Mouse (Mus musculus) gastrocnemius, postnatal 36 days (tissue): ENCODE measurements around the gene Rbmy. TPM values are rescaled to one million over a fixed set of nuclear protein-coding genes. Genes with fewer than 3 reads are reported as not detected.
"Not testable (repeated sequence)": the region's sequence is repeated elsewhere in the genome, so short reads cannot be mapped to it uniquely, and the experiment has no call there.

Source experiments
- DNase-seq, 2 experiments: peaks; one replicate each; pipeline ENCODE4 v3.0.0; 2022
- intact Hi-C: fragments of 180-260 bp; cut with DNase I; formaldehyde crosslinking; loops from one replicate; pipeline ENCODE4 v1.15.1; 2025
- long read RNA-seq, 2 experiments: library from polyadenylated mRNA; stranded (forward); transcript quantifications; one replicate each; pipeline ENCODE4 v2.0.0; 2021
- total RNA-seq, 2 experiments: library from RNA; stranded (reverse); gene quantifications; 2 replicates each; pipeline ENCODE4 v1.2.3; 2021

The Rbmy gene
- not detected for total RNA-seq
- long read RNA-seq, experiment 1: 0 reads
- long read RNA-seq, experiment 2: 0 reads

DNA sequence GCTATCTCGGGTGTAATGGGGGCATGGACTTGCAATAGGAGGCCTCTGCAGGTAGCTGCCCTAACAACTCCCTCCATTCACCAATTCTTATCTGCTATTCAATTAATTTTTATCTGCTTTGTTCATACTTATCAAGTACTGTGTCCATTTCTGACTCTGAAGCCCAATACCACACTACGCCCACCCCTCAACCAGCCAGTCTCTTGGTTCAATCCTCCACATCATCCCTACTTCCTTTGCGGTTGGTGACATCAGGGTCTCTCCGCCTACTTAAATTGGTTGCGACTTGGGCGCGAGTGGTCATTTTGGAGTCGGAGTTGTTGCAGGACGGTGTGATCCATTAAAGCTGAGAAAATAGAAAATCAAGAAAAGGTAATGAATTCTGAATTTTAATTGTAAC, at the start of gene Rbmy, which contains the start of gene Gm10256:
TSS of gene Rbmy (plus strand) at position 301 of the 400 bp plus-strand sequence.
TSS of gene Gm10256 (plus strand) at position 320 of the 400 bp plus-strand sequence.
- not testable (repeated sequence) for DNase-seq

DNA sequence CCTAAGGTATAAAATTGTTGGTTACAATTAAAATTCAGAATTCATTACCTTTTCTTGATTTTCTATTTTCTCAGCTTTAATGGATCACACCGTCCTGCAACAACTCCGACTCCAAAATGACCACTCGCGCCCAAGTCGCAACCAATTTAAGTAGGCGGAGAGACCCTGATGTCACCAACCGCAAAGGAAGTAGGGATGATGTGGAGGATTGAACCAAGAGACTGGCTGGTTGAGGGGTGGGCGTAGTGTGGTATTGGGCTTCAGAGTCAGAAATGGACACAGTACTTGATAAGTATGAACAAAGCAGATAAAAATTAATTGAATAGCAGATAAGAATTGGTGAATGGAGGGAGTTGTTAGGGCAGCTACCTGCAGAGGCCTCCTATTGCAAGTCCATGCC, 34.4 kb upstream of the Rbmy start, which contains the start of gene Gm4064:
TSS of gene Gm4064 (minus strand) at position 101 of the 400 bp plus-strand sequence.
- intact Hi-C loops, DNase-seq: not testable (repeated sequence)

More for the DNA sequence above, at the start of gene Rbmy, which contains the start of gene Gm10256:
- intact Hi-C loops: not testable (repeated sequence)

Other genes with a start within 250 kb of the Rbmy start
- not detected for gene H2al2c, start 231.6 kb upstream of the Rbmy start, total RNA-seq
- not detected for gene Sry, start 167.0 kb upstream of the Rbmy start, total RNA-seq
- not detected for gene H2al2b, start 110.0 kb upstream of the Rbmy start, total RNA-seq
- gene Gm4064, start 34.5 kb upstream of the Rbmy start, total RNA-seq: not detected
- not detected for gene Gm10256, start within 50 bp of the Rbmy start, total RNA-seq
- gene Gm10352, start 70.3 kb downstream of the Rbmy start, total RNA-seq: not detected
- not detected for gene Gm29289, start 101.9 kb downstream of the Rbmy start, total RNA-seq